Mouse (Mus musculus): ENCODE data around the gene Utrn.

DNA sequence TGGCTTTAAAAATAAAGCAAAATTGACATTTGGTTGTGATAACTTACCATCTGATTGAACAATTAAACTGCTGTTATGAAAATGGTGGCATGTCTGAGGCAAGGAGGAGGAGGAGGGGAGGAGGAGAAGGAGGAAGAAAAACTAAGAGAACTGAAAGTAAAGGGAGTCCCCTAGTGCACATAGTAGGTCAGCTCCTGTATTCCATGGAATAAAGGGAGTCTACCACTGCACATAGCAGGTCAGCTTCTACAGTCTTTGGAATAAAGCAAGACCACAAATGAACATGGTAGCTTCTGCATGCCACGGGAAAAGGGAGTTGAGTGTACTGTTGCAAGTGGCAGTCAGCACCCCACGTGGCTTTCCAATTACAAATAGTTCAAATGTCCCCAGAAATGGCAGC is 323.7 kb downstream of the Utrn start:
- no peak for TF ChIP-seq CTCF (IDR thresholded peaks at IDR 0.05; ENCODE audit: extremely low read depth, insufficient read depth, insufficient read length, insufficient replicate concordance)
- TF ChIP-seq POLR2A (IDR thresholded peaks at IDR 0.05; ENCODE audit: low read depth, low read length), result no peak

All from spleen, adult 2 months (tissue).